Mouse (Mus musculus): Measurements from ENCODE around the gene Htt. TPM values are rescaled to one million over a fixed set of nuclear protein-coding genes. Genes with fewer than 3 reads are reported as not detected.

The Htt gene
- polyA plus RNA-seq, 1 experiment: 8.3 TPM

DNA sequence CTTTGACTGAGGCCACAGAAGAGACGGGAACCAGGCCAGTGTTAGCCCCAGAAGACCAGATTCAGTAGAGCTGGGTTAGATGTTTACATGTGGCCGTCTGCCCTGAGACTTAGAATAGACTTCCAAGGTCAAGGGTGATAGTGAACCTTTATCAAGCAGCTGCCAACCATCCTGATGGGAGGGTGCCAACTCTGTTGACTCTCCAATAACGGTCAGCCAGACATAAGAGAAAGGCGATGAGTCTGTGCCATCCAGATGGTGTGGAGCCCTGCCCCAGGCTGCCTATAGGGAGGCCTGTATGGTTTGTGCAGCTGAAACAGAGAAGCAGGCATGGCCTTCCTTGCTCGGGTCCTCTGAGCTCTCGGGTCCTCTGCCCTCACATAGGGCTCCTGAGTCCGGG is 163.0 kb downstream of the Htt start:
- 71% methylated on average over 7 of the region's 7 CpGs for WGBS
- no peak for DNase-seq (ENCODE audit: low read depth, low spot score)

DNA sequence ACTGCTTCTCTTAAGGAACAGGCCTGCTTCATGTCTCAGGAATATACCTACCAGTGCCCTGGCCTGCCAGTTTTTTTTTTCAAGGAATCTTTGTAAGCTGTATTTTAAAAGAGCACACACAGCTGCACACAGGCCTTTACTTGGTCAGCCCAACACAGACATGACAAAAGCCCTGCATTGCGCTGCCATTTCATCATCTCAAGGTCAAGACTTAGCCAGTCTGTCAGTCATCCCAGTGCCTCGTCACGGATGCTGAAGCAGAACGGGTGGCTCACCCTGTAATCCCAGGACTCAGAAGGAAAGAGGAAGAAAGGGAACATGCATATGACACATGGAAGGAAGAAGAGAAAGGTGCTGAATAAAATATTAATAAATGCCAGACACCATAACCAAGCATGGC is 166.1 kb downstream of the Htt start:
- WGBS: 87% methylated on average over 4 of the region's 4 CpGs

DNA sequence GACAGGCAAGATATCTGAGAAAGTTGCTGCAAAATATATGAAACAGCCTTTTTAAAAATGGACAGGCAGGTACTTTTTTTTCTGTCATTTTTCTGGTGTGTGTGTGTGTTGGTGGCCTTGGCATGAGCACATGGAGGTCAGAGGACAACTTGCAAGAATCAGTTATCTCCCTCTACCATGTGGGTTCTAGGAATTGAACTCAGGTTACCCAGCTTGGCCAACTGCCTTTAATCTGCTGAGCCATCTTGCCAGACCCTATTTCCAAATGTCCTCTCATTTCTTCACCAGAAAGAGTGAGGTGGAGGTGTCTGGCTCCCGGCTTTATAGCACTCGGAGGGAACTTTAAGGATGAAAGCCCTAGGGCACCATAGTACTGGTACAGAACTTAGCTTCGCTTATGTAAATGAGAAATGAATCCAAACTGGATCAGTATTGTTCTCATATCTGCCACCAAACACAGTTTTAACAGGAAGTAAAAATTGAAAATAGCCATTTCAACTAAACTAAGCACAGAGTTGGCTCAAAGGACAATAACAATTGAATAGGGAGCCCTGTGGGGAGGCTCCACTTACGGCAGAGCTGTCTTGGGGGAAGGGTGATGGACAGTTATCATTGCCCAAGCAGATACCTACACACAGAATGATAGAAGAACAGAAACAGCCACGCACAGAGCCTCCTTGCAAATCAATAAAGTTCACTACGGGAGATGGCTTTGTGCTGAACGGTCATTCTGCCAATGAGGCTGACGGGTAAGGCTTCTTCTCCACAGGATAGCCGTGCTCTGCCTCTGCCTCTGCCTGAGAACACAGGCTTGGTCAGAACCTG is 168.8 kb downstream of the Htt start:
- DNase-seq (ENCODE audit: low read depth, low spot score): no peak
- 91% methylated on average over 9 of the region's 9 CpGs for WGBS

More for the DNA sequence above, 166.1 kb downstream of the Htt start:
- no peak for DNase-seq (ENCODE audit: low read depth, low spot score)

DNA sequence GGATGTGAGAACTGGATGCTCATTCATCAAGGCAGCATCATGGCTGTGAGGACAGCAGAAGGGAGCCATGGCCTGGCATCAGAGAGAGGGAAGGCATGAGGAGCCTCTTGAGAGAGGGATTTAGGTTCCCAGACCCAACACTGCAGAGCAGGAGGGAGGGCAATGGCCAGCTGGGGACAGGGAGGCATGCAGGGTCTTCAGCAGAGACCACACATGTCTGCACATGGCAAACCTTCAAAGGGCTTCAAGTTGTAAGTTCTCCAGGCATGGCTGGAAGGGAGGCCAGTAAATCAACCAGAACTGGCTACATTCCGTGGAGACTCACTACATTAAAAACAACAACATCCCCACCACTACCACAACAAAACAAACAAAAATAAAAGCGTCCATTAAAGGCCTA is 169.6 kb downstream of the Htt start:
- WGBS: 69% methylated on average over 2 of the region's 2 CpGs
- DNase-seq (ENCODE audit: low read depth, low spot score): no peak

DNA sequence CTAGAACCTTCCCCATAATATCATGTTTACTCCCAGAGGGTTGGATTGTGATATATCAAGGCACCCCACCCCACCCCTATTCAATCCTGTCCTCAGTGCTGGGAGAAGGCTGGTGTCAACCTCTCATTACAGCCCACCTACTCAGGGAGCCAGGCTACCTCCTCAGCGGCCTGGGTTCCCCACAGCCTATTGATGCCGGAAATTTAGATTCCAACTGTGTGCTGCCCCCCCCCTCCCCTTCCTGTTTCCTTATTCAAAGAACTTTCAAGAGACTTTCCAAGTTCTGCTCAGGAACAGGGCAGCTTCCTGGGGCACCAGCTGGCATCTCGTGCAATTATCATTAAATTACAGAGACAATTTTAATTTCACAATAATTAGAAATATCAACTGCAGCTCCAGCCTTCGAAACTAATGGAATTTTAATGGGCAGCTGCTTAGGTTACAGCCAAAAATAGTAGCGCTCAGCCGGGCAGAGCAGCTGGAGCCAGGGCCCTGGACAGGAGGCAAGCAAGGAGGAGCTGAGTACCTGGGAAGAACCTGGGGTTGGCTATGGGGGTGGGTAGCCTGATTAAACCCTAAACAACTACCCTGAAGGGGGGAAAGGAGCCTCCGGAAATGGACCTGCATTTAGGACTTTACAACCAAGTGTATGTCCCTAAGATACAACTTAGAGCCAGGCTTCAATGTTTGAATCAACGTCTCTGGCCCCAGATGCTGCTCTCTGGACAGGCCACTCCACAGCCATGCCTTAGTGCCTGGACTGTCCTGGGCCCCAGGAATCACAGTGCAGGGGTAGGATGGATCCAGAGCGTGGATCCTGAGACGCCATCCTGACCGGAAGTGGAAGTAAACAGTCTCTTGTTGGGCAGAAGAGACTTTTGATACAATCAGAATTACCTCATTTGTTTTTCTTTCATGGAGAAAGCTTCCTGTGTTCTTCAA is 170.2 kb downstream of the Htt start:
- 57% methylated on average over 11 of the region's 11 CpGs for WGBS
- DNase-seq (ENCODE audit: low read depth, low spot score): no peak

DNA sequence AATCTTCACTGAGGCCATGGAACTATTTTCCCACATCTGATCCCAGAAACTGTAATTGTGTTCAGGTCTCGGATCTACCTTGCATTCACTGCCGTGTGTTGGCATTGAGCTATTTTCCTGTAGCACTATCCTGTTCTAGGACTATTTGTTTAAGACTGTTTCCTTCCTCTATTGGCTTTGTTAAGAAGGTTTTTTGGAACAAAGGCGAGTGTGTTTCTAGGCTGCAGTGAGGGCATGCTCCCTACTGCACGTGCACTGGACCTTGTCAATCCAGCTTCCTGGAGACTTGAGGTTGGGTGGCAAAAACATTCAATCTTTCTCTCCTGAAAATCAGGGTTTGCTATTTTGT is 170.9 kb downstream of the Htt start:
- WGBS: 30% methylated on average over 4 of the region's 4 CpGs
- no peak for DNase-seq (ENCODE audit: low read depth, low spot score)

DNA sequence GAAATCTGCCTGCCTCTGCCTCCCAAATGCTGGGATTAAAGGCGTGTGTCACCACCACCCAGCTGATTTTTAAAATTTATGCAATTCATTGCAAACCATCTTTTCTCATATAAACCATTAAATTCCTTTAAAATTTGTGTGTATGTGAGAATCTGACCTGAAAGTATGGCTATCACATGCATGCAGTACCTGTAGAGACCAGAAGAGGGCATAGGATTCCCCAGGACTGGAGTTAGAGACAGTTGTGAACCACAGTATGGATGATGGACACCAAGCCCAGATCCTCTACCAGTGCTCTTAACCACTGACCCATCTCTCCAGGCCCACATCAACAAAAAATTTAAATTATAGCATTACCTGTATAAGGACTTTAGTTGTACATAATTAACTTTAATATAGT is 171.9 kb downstream of the Htt start:
- 94% methylated on average over 1 of the region's 1 CpGs for WGBS
- no peak for DNase-seq (ENCODE audit: low read depth, low spot score)

DNA sequence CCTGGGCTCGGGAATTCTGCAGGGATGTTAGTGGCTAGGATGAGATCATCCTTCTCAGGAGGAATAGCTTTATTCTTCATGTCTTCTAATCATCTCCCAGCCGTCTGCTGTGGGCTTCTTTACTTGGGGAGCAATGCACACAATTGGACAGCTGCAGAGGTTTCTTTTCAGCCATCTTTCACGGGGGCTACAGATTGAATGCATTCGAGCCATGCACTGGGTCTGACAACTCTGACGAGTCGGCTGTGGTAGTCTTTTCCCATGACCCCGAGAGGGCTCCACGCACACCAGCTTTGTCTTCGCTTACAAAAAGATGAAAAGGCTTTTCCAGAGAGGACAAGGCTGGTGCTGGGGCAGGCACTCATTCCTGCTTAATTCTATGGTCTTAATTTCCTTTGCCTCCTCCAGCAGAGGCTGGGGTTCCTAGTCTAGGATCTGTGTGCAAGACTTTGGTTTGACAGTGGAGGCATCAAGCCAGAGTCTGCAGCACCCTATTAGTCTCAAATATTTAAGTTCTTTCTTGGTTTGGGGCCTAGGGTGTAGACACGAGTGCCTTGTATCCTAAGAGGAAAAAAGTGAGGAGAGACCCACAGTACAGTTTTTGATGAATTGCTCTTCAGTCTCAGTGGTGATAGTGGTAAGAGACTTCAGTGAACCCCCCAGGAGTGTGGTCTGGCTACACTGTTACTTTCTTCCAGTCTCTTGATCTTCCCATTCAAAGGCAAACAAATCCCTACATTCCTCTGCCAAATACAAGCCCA is 180.3 kb downstream of the Htt start:
- DNase-seq (ENCODE audit: low read depth, low spot score): no peak
- 74% methylated on average over 10 of the region's 10 CpGs for WGBS

DNA sequence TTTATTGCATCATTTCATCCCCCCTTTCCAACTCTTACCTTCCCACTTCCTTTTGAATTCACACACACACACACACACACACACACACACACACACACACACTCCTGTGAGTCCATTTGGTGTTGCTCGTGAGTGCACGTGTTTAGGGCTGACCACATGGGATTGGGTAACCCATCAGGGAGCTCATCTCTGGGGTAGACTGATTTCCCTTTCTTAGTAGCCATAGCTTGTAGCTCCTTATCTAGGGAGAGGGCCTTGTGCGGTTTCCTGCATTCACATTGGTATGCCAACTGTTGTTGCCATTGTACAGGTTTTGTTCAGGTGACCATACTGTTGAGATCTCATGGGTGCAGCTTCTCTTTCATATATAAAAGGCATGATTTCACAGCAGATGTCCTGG is 181.9 kb downstream of the Htt start:
- 85% methylated on average over 3 of the region's 3 CpGs for WGBS
- DNase-seq (ENCODE audit: low read depth, low spot score): no peak

DNA sequence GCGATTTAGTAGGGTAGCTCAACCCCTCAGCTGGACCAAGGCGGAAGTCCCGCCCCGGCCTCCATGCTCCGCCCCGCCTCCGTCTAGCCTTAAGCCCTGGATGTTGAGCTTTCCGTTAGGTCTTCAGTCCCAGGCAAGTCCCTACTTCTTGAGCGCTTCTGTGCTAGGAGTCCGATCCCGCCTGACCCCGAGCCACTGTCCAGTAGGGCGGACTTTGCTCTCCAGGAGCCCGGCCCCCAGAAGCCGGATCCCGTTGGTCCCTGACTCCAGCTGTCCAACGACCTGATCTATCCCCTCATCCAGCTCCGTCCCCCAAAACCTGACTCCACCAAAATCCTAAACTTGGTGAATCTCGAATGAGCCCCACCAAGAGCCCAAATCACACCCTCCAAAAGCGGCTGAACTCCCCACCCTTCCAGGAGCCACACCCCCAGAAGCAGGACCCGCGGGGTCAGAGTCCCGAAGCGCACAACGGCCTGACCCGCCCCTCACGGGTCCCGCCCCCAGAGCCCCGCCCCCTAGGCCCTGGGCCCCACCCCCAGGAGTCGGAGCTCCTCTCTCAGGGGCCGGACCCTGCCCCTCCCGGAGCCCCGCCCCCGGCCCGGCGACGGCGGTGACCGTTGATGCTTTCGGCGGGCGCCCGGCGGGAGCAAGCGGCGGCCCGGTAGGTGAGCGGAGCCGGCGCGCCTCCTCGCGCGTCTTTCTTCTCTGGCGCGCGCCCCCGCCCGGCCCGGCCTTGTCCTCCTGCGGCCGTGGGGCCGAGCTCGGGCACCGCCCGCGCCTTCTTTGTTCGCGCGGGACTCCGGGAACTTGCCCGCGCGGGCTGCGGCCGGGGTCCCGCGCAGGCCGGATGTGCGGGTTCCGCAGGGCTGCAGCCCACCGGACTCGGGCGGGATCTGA is 187.6 kb downstream of the Htt start, which contains the start of gene Rgs12:
TSS of gene Rgs12 (plus strand) at position 585 of the 900 bp plus-strand sequence.
- under 1% methylated on average over 83 of the region's 84 CpGs for WGBS
- DNase-seq (ENCODE audit: low read depth, low spot score): peak; percentile 45

DNA sequence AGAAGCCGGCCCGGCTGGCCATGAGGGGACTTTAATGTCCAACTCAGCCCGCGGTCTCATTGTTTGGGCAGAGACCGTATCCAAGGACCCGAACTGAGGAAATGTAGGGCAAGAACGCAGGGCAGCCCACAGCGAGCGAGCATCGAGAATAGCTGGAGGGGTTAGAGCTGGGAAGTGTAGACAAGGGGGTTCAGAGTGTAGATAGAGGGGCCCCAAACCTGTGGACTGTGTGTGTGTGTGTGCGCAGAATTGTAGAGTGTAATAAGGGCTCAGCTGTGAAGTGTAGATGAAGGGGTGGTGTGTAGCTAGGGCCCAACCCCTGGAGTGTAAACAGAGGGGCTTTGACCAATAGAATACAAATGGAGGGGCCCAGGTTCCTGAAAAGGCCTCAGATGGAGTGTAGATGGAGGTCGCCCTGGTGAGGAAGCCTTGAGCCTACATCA is 188.2 kb downstream of the Htt start:
- no peak for DNase-seq (ENCODE audit: low read depth, low spot score)
- WGBS: 7% methylated on average over 12 of the region's 12 CpGs

DNA sequence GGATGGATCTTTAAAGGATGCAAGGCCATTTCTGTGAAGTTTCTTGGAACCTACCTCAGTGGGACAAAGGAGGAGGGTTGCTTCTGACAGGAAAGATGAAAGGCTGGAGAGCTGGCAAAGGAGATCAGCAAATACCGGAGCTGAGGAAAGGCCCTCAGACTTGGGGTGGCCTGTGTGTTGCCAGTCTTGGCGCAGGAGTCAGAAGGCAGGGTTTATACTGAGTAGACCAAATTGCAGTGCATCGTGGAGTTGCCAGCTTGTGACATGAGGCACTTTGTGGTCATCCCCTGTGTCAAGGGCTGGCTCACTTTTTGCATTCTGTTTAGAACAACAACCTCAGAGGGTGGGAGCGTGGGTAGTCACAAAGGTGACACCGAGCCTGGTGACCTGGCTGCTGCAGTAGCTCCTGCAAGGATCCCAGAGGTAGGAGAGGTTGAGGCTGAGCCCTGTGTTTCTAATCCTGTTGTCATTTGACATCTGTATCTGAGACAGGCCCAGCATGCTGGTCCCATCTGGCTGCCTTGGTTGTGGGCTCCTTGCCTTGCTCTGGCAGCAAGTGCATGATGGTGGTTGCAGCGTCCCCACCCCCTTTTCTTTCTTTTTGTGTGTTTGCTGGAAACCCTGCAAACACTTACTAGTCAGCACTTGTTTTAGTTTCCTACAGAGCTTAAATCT is 189.1 kb downstream of the Htt start:
- DNase-seq (ENCODE audit: low read depth, low spot score): no peak
- WGBS: 72% methylated on average over 6 of the region's 6 CpGs

DNA sequence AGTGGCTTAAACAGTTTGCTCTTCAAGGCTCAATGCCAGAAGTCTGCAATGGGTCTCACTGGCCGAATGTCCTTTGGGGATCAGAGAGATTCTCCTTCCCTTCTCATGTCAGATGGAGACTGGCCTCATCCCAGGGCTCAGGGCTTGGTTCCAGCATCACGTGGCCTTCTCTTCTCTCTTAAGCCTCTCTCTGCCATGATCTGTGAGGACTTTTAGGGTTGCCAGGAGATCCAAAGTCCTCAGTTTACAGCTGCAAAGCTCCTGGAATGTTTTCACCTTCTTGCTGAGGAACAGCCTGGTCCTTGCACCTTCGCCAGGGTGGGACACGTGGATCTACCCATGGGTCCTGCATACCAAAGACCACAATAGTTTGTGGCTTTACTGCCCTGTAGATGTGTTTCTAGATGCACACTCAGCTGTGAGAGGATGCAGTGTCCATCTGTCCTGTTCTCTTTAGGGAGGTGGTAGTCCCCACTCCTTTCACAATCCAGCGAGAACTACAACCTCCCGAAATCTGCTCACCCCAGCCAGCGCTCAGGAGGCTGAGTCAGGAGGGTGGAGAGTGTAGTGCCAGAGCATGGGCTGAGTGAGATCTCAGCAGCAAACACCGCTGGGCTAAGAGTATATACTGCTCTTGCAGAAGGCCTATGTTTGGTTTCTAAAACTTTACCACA is 189.8 kb downstream of the Htt start:
- no peak for DNase-seq (ENCODE audit: low read depth, low spot score)
- WGBS: 81% methylated on average over 8 of the region's 8 CpGs

DNA sequence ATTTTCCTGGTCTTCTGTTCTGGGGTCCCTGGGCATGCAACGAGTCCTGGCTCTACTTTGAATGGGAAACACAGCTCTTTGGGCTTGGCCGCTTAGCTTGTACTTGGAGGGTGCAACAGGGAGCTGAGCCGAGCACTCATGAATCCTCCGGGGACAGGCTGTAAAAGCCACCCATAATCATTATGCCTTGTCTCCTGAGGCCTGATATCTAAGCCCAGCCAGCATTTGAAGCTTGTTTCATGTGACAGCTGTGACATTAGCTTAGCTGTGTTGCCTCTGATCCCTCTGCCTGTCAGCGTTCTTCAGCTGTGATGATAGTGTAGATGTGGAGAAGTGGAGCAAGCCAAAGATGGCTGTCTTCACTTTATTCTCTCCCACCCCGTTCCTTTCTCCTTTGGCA is 193.0 kb downstream of the Htt start:
- no peak for DNase-seq (ENCODE audit: low read depth, low spot score)
- 76% methylated on average over 6 of the region's 6 CpGs for WGBS

DNA sequence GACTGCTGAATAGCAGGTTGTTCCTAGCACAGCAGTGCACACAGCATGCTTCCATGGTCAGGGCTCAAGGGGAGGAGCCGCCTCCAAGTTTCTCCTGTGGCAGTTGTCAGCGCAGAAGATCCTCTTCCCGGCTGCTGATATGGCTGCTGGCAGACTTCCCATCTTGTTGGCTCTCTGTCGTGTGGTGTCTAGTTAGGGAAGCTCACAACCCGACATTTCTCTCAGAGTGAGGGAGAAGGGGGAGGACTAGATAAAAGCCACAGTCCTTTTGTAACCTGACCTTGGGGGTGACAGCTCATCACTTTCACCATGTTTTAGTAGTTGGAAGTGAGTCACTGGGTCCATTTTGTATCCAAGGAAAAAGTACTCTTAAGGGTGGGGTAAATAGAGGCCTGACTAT is 194.1 kb downstream of the Htt start:
- WGBS: 52% methylated on average over 5 of the region's 5 CpGs
- no peak for DNase-seq (ENCODE audit: low read depth, low spot score)

DNA sequence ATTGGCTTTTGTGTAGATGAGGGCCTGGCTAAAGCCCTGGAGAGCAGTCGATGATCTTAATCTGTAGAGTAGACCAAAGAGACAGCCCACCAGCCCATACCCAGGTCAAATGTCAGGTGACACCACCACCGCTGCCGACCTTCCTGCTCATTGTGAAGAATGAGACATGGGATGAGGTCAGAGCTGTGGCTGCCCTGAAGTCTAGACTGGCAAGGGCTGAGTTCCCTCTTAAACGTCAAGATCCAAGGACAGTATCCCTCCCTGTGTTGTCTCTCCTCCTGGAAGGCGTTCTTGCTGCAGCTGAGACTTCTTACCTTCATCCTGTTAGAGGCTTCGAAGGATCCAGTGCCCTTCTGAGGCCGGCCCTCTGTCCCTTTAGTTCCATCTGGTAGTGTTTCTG is 194.6 kb downstream of the Htt start:
- 86% methylated on average over 7 of the region's 7 CpGs for WGBS
- DNase-seq (ENCODE audit: low read depth, low spot score): no peak

DNA sequence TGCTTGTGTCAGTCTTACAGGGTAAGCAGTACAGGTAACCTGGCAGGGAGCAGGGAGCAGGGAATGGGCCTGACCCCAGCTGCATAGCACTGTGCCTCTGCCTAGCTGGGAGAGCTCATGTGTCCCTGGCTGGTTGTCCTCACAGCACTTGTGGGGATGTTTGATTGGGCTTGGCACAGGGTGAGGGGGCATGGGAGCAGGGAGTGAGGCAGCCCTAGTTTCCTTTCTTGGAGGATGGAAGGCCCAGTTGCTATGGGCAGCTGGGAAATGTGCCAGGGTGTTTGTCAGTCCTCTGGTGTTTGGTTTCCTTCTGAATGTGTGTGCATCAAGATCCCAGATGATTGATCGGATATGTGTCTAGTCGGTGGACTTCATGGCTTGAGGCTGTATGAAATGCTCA is 195.5 kb downstream of the Htt start:
- WGBS: 76% methylated on average over 2 of the region's 2 CpGs
- DNase-seq (ENCODE audit: low read depth, low spot score): no peak

DNA sequence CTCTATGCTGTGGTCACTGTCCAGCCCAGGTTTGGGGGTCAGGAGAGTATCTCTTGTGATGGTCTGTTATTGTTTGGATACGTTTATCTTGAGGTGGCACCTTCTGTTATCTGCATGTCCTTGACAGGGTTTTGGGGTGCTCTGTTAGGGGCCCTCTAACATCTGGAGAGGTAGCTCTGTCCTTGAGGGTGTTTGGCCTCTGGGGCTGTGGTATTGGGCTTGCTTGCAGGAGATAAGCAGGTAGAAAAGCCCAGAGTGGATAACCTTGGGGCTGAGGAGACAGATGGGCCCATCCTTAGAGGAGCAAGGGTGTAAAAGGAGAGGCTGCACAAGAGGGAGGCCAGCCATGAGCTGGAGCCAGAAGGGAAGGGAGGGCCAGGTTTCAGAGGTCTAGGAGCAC is 198.5 kb downstream of the Htt start:
- WGBS: 78% methylated on average over 1 of the region's 1 CpGs
- no peak for DNase-seq (ENCODE audit: low read depth, low spot score)
